Mouse (Mus musculus) midbrain, embryonic 12.5 days (tissue): ENCODE data around the gene Afdn. TPM values are rescaled to one million over a fixed set of nuclear protein-coding genes. Genes with fewer than 3 reads are reported as not detected.
"Not testable (repeated sequence)": the region's sequence is repeated elsewhere in the genome, so short reads cannot be mapped to it uniquely, and the experiment has no call there.

Source experiments
- ATAC-seq: fragments of 200-750 bp; cut with Nextera tagmentation; 2 replicates; pipeline ENCODE4 v1.8.0; 2017; ENCODE audit warnings: low read depth, moderate TSS enrichment, moderate library complexity; ENCODE audit not compliant: low FRiP score
- H3K27ac ChIP-seq: fragments of 300-500 bp; sonication (generic); replicated peaks from 2 replicates; pipeline ENCODE4 v1.5.1; 2016; ENCODE audit warnings: mild to moderate bottlenecking
- H3K27me3 ChIP-seq: fragments of 300-500 bp; sonication (generic); 2 replicates; pipeline ENCODE4 v1.6.1; 2016; ENCODE audit warnings: mild to moderate bottlenecking
- H3K36me3 ChIP-seq: fragments of 300-500 bp; sonication (generic); 2 replicates; pipeline ENCODE4 v1.6.1; 2016
- H3K4me1 ChIP-seq: fragments of 300-500 bp; sonication (generic); 2 replicates; pipeline ENCODE4 v1.6.1; 2016
- H3K4me2 ChIP-seq: fragments of 300-500 bp; sonication (generic); replicated peaks from 2 replicates; pipeline ENCODE4 v1.6.1; 2016; ENCODE audit warnings: mild to moderate bottlenecking, moderate library complexity
- H3K4me3 ChIP-seq: fragments of 300-500 bp; sonication (generic); 2 replicates; pipeline ENCODE4 v1.5.1; 2016; ENCODE audit warnings: mild to moderate bottlenecking
- H3K9ac ChIP-seq: fragments of 300-500 bp; sonication (generic); replicated peaks from 2 replicates; pipeline ENCODE4 v1.6.1; 2016; ENCODE audit warnings: mild to moderate bottlenecking, moderate library complexity
- H3K9me3 ChIP-seq: fragments of 300-500 bp; sonication (generic); 2 replicates; pipeline ENCODE4 v1.6.1; 2016; ENCODE audit warnings: mild to moderate bottlenecking
- WGBS: fragments of 180-500 bp; shearing (Covaris S2); methylation state at CpG from one replicate; pipeline ENCODE4 v1.1.7; 2016; 5-methylcytosine and 5-hydroxymethylcytosine counted together
- polyA plus RNA-seq: library from polyadenylated mRNA; unstranded; fragments of >200 nt; fragmentation: Nextera tagmentation; extraction: Ambion mirVana; gene quantifications from 2 replicates; pipeline ENCODE4 v1.2.1, GENCODE M21; 2016

The Afdn gene
- polyA plus RNA-seq, 1 experiment from 2014 or later = 162 TPM

GRCm38 (mm10) chr17:13853883-13854282 lies 93.5 kb downstream of the Afdn start:
- ATAC-seq, H3K27me3 ChIP-seq, H3K4me3 ChIP-seq, H3K9me3 ChIP-seq, H3K4me1 ChIP-seq, H3K27ac ChIP-seq, H3K9ac ChIP-seq, H3K4me2 ChIP-seq: not testable (repeated sequence)
- 88% methylated on average over 7 of the region's 7 CpGs for WGBS
- peaks cover 63% of the 10 kb centered on the region for H3K36me3 ChIP-seq

GRCm38 (mm10) chr17:13855396-13855795 lies 95.1 kb downstream of the Afdn start:
- Histone ChIP-seq H3K4me2 (no peak overlapping the region), H3K9ac (no peak overlapping the region), H3K9me3 (no peaks in the 10 kb centered on the region), H3K27ac (no peak overlapping the region), H3K4me1 (peaks cover 6% of the 10 kb centered on the region; the same call in 1 of the 2 replicates), H3K4me3 (no peak overlapping the region), H3K36me3 (peaks cover 62% of the 10 kb centered on the region), H3K27me3 (no peaks in the 10 kb centered on the region)
- no peak for ATAC-seq
- WGBS = 92% methylated on average over 1 of the region's 1 CpGs

GRCm38 (mm10) chr17:13856429-13857090 lies 96.2 kb downstream of the Afdn start:
- Histone ChIP-seq H3K27me3 (no peaks in the 10 kb centered on the region), H3K4me2 (no peak overlapping the region), H3K27ac (no peak overlapping the region), H3K4me3 (no peak overlapping the region), H3K36me3 (peaks cover 55% of the 10 kb centered on the region), H3K9me3 (no peaks in the 10 kb centered on the region), H3K9ac (no peak overlapping the region), H3K4me1 (peaks cover 6% of the 10 kb centered on the region; the same call in 1 of the 2 replicates)
- 90% methylated on average over 5 of the region's 5 CpGs for WGBS
- ATAC-seq = no peak

GRCm38 (mm10) chr17:13865340-13865739 lies 105.0 kb downstream of the Afdn start:
- H3K36me3 ChIP-seq = peaks cover 44% of the 10 kb centered on the region
- 96% methylated on average over 5 of the region's 5 CpGs for WGBS

GRCm38 (mm10) chr17:13866951-13867351 lies 106.6 kb downstream of the Afdn start:
- H3K9me3 ChIP-seq = no peaks in the 10 kb centered on the region
- H3K27me3 ChIP-seq = no peaks in the 10 kb centered on the region
- H3K4me1 ChIP-seq = no peaks in the 10 kb centered on the region
- no peak overlapping the region for H3K4me3 ChIP-seq
- H3K36me3 ChIP-seq = peaks cover 40% of the 10 kb centered on the region
- WGBS = 87% methylated on average over 3 of the region's 3 CpGs
- no peak overlapping the region for H3K9ac ChIP-seq
- no peak overlapping the region for H3K27ac ChIP-seq
- no peak for ATAC-seq
- H3K4me2 ChIP-seq = no peak overlapping the region

More at GRCm38 (mm10) chr17:13865340-13865739, 105.0 kb downstream of the Afdn start:
- Histone ChIP-seq H3K4me1 (no peaks in the 10 kb centered on the region), H3K4me3 (no peak overlapping the region), H3K27me3 (no peaks in the 10 kb centered on the region), H3K4me2 (no peak overlapping the region), H3K9me3 (no peaks in the 10 kb centered on the region), H3K27ac (no peak overlapping the region), H3K9ac (no peak overlapping the region)
- no peak for ATAC-seq

- 81% methylated on average over 6 of the region's 6 CpGs for WGBS
- no peak overlapping the region for H3K27ac ChIP-seq
Measured at GRCm38 (mm10) chr17:13867475-13867874, 107.1 kb downstream of the Afdn start.

GRCm38 (mm10) chr17:13870236-13870635 lies 109.9 kb downstream of the Afdn start:
- peaks cover 27% of the 10 kb centered on the region for H3K36me3 ChIP-seq
- no peak for ATAC-seq

More at GRCm38 (mm10) chr17:13867475-13867874, 107.1 kb downstream of the Afdn start:
- H3K9me3 ChIP-seq = no peaks in the 10 kb centered on the region
- no peaks in the 10 kb centered on the region for H3K4me1 ChIP-seq
- H3K4me3 ChIP-seq = no peak overlapping the region
- no peaks in the 10 kb centered on the region for H3K27me3 ChIP-seq
- peaks cover 40% of the 10 kb centered on the region for H3K36me3 ChIP-seq
- no peak for ATAC-seq
- no peak overlapping the region for H3K4me2 ChIP-seq
- no peak overlapping the region for H3K9ac ChIP-seq

GRCm38 (mm10) chr17:13874245-13874644 lies 113.9 kb downstream of the Afdn start:
- Histone ChIP-seq H3K4me2 (no peak overlapping the region), H3K27ac (no peak overlapping the region), H3K36me3 (peaks cover 27% of the 10 kb centered on the region), H3K4me1 (no peaks in the 10 kb centered on the region), H3K4me3 (no peak overlapping the region), H3K27me3 (no peaks in the 10 kb centered on the region), H3K9me3 (no peaks in the 10 kb centered on the region), H3K9ac (no peak overlapping the region)
- WGBS = 68% methylated on average over 1 of the region's 1 CpGs
- ATAC-seq = no peak

More at GRCm38 (mm10) chr17:13870236-13870635, 109.9 kb downstream of the Afdn start:
- no peak overlapping the region for H3K9ac ChIP-seq
- H3K27ac ChIP-seq = no peak overlapping the region
- H3K4me3 ChIP-seq = no peak overlapping the region
- H3K9me3 ChIP-seq = no peaks in the 10 kb centered on the region
- 88% methylated on average over 1 of the region's 1 CpGs for WGBS
- no peak overlapping the region for H3K4me2 ChIP-seq
- no peaks in the 10 kb centered on the region for H3K4me1 ChIP-seq
- H3K27me3 ChIP-seq = no peaks in the 10 kb centered on the region

- Histone ChIP-seq H3K27ac (no peak overlapping the region), H3K27me3 (no peaks in the 10 kb centered on the region), H3K9me3 (no peaks in the 10 kb centered on the region), H3K4me1 (no peaks in the 10 kb centered on the region), H3K4me3 (no peak overlapping the region), H3K9ac (no peak overlapping the region), H3K4me2 (no peak overlapping the region), H3K36me3 (peaks cover 26% of the 10 kb centered on the region)
- no peak for ATAC-seq
Measured at GRCm38 (mm10) chr17:13877460-13877859, 117.1 kb downstream of the Afdn start.

- H3K4me1 ChIP-seq = no peaks in the 10 kb centered on the region
- WGBS = 94% methylated on average over 1 of the region's 1 CpGs
- ATAC-seq = no peak
- H3K9me3 ChIP-seq = no peaks in the 10 kb centered on the region
- peaks cover 41% of the 10 kb centered on the region for H3K36me3 ChIP-seq
- no peak overlapping the region for H3K27ac ChIP-seq
- H3K4me2 ChIP-seq = no peak overlapping the region
- H3K9ac ChIP-seq = no peak overlapping the region
- H3K4me3 ChIP-seq = no peak overlapping the region
- H3K27me3 ChIP-seq = no peaks in the 10 kb centered on the region
Measured at GRCm38 (mm10) chr17:13879731-13880130, 119.4 kb downstream of the Afdn start.

- peaks cover 70% of the 10 kb centered on the region for H3K36me3 ChIP-seq
Measured at GRCm38 (mm10) chr17:13883540-13883939, 123.2 kb downstream of the Afdn start.

GRCm38 (mm10) chr17:13889818-13890434 lies 129.6 kb downstream of the Afdn start:
- no peak for ATAC-seq
- no peaks in the 10 kb centered on the region for H3K4me1 ChIP-seq
- H3K27ac ChIP-seq = no peak overlapping the region
- WGBS = 91% methylated on average over 7 of the region's 7 CpGs
- H3K9ac ChIP-seq = no peak overlapping the region
- no peak overlapping the region for H3K4me2 ChIP-seq
- no peak overlapping the region for H3K4me3 ChIP-seq
- no peaks in the 10 kb centered on the region for H3K9me3 ChIP-seq
- no peaks in the 10 kb centered on the region for H3K27me3 ChIP-seq
- H3K36me3 ChIP-seq = peaks cover 50% of the 10 kb centered on the region

More at GRCm38 (mm10) chr17:13883540-13883939, 123.2 kb downstream of the Afdn start:
- Histone ChIP-seq H3K27ac (no peak overlapping the region), H3K4me1 (no peaks in the 10 kb centered on the region), H3K4me3 (no peak overlapping the region), H3K9ac (no peak overlapping the region), H3K27me3 (no peaks in the 10 kb centered on the region), H3K4me2 (no peak overlapping the region), H3K9me3 (no peaks in the 10 kb centered on the region)
- ATAC-seq = no peak
- WGBS = 90% methylated on average over 5 of the region's 5 CpGs
